Mouse (Mus musculus) lung, postnatal 0 days (tissue): Measurements from ENCODE around the gene Cpm. TPM values are rescaled to one million over a fixed set of nuclear protein-coding genes. Genes with fewer than 3 reads are reported as not detected.
"Not testable (repeated sequence)": the region's sequence is repeated elsewhere in the genome, so short reads cannot be mapped to it uniquely, and the experiment has no call there.

Experiments used
- ATAC-seq: fragments of 200-750 bp; cut with Nextera tagmentation; 2 replicates; pipeline ENCODE4 v1.8.0; 2017; ENCODE audit warnings: moderate library complexity
- DNase-seq: peaks from one replicate; pipeline ENCODE4 v3.0.0-alpha.2; 2016; ENCODE audit warnings: low spot score
- H3K27ac ChIP-seq: fragments of 300-500 bp; sonication (generic); 2 replicates; pipeline ENCODE4 v1.5.1; 2014; ENCODE audit warnings: antibody characterized with exemption, mild to moderate bottlenecking, low read length, mixed read lengths
- H3K27me3 ChIP-seq: fragments of 300-500 bp; sonication (generic); replicated peaks from 2 replicates; pipeline ENCODE4 v1.6.1; 2014; ENCODE audit warnings: low read length, mixed read lengths; ENCODE audit not compliant: insufficient read depth
- H3K36me3 ChIP-seq: fragments of 300-500 bp; sonication (generic); 2 replicates; pipeline ENCODE4 v1.6.1; 2014; ENCODE audit warnings: low read length, mixed read lengths; ENCODE audit not compliant: insufficient read depth
- H3K4me1 ChIP-seq: fragments of 300-500 bp; sonication (generic); 2 replicates; pipeline ENCODE4 v1.6.1; 2014; ENCODE audit warnings: antibody characterized with exemption, low read depth, low read length, mixed read lengths; ENCODE audit not compliant: insufficient read depth
- H3K4me2 ChIP-seq: fragments of 300-500 bp; sonication (generic); replicated peaks from 2 replicates; pipeline ENCODE4 v1.6.1; 2014; ENCODE audit warnings: low read depth, mild to moderate bottlenecking, low read length, moderate library complexity, mixed read lengths
- H3K4me3 ChIP-seq: fragments of 300-500 bp; sonication (generic); 2 replicates; pipeline ENCODE4 v1.5.1; 2014; ENCODE audit warnings: low read depth, low read length
- H3K9ac ChIP-seq: fragments of 300-500 bp; sonication (generic); replicated peaks from 2 replicates; pipeline ENCODE4 v1.6.1; 2014; ENCODE audit warnings: low read depth, mild to moderate bottlenecking
- H3K9me3 ChIP-seq: fragments of 300-500 bp; sonication (generic); 2 replicates; pipeline ENCODE4 v1.6.1; 2016; ENCODE audit warnings: low read length, mixed read lengths
- CTCF ChIP-seq: IDR thresholded peaks from 2 replicates; pipeline ENCODE4 v1.5.1; 2016; ENCODE audit warnings: antibody characterized with exemption, mild to moderate bottlenecking
- EP300 ChIP-seq: IDR thresholded peaks from 2 replicates; pipeline ENCODE4 v1.6.1; 2016; ENCODE audit warnings: antibody characterized with exemption, mild to moderate bottlenecking, control low read depth
- WGBS: fragments of 180-500 bp; shearing (Covaris S2); extraction: QIAGEN DNeasy Blood & Tissue Kit; methylation state at CpG from one replicate; pipeline ENCODE4 v1.1.7; 2014; 5-methylcytosine and 5-hydroxymethylcytosine counted together
- polyA plus RNA-seq: library from polyadenylated mRNA; unstranded; fragments of >200 nt; fragmentation: Nextera tagmentation; extraction: Ambion mirVana; gene quantifications from 2 replicates; pipeline ENCODE4 v1.2.1, GENCODE M21; 2015

Gene Cpm
- polyA plus RNA-seq, 1 experiment from 2014 or later = 250 TPM

DNA sequence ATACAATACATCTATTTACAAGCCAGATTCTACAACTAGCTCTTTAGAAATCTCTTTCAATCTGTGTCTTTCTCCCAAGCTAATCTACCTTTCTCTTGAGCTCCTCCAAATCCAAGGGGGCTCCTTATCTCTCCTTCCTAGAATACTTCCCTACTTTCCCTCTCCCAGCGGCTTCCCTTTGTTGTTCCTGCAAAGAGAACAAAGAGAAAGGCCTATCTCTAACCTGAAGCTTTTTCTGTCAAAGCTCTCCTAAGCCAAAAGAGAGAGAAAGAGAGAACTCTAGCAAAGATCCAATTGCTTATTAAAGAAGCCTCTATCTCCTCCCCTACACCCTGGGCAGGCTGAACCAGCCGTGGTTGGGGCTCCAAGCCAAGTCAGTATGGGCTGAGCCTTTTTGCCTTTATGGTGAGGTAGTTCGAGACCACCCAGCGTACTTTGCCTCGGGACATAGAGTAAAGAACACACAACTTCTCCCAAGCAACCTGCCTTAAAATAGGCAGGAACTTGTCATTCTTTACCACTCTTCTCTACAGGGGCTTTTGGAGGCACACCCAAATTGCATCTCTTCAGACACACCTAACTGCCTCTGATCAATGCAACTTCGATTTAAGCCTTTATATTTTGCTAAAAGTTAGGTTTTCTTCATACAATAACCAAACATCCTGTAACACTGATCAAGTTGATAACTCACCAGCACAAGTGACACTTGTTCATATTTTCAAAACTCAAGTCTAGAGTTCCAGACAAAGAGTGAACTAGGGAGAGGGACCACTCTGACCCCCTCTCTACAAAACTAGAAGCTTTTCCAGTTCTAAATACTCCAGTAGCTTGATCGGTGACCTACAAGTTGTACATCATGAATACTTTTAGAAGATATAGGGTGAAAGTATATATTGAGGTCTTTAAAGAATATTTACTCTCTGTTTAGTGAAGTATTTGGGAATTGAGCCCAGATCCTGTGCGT, 16.4 kb upstream of the Cpm start:
- no peaks in the 10 kb centered on the region for H3K36me3 ChIP-seq
- no peaks in the 10 kb centered on the region; the same call in 1 of the 2 replicates for H3K4me1 ChIP-seq
- H3K27ac ChIP-seq = no peak overlapping the region
- H3K4me2 ChIP-seq = no peak overlapping the region
- DNase-seq = no peak
- TF ChIP-seq CTCF = no peak
- no peak for TF ChIP-seq EP300
- H3K4me3 ChIP-seq = no peak overlapping the region
- H3K9me3 ChIP-seq = no peaks in the 10 kb centered on the region
- 67% methylated on average over 8 of the region's 8 CpGs for WGBS
- no peaks in the 10 kb centered on the region for H3K27me3 ChIP-seq
- no peak overlapping the region for H3K9ac ChIP-seq
- ATAC-seq = no peak

DNA sequence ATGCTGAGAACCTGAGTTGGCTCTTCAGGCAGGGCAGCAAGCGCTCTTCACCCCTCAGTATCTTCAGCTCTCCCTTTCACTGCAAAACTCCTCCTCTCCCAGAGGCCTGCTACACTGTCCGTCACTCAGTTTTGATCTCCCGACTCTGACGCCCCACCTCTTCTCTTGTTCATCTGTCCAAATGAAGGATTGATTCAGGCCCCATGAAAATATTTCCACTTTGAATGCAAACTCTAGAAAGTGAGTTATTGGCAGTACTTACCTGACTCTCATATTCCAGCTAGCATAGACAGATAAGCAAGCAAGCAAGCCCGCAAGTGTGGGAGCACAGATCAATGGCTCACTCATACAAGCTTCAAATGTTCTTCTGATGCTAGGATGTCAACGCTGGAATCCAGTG, 15.3 kb upstream of the Cpm start:
- no peak overlapping the region for H3K9ac ChIP-seq
- 54% methylated on average over 6 of the region's 6 CpGs for WGBS

DNA sequence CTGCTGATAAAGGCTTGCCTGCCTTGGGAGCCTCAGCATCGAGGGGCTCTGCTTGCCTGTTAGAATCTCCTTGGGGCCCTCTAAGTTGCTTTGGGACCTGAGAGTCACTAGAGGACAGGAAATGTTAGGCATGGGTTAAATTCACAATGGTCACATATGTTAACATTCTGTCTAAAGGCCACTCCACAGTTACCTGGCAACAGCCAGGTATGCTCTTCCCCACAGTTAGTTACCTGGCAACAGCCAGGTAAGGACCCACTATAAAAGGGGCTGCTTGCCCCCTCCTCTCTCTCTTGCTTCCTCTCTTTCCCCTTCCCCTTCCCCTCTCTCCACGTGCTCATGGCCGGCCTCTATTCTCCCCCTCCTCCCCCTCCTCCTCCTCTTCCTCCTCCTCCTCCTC, 14.9 kb upstream of the Cpm start:
- WGBS = 27% methylated on average over 3 of the region's 3 CpGs
- TF ChIP-seq EP300 (no peak), CTCF (no peak)
- no peaks in the 10 kb centered on the region for H3K36me3 ChIP-seq
- no peaks in the 10 kb centered on the region for H3K9me3 ChIP-seq
- no peak overlapping the region for H3K4me3 ChIP-seq
- no peaks in the 10 kb centered on the region for H3K27me3 ChIP-seq
- H3K9ac ChIP-seq = no peak overlapping the region
- DNase-seq = no peak
- H3K27ac ChIP-seq = no peak overlapping the region
- ATAC-seq = no peak
- no peaks in the 10 kb centered on the region; the same call in 1 of the 2 replicates for H3K4me1 ChIP-seq
- no peak overlapping the region for H3K4me2 ChIP-seq

More for the DNA sequence above, 15.3 kb upstream of the Cpm start:
- TF ChIP-seq CTCF (no peak), EP300 (no peak)
- ATAC-seq = no peak
- Histone ChIP-seq H3K4me1 (no peaks in the 10 kb centered on the region; the same call in 1 of the 2 replicates), H3K4me3 (no peak overlapping the region), H3K27me3 (no peaks in the 10 kb centered on the region), H3K4me2 (no peak overlapping the region), H3K27ac (no peak overlapping the region), H3K9me3 (no peaks in the 10 kb centered on the region), H3K36me3 (no peaks in the 10 kb centered on the region)
- DNase-seq = no peak

DNA sequence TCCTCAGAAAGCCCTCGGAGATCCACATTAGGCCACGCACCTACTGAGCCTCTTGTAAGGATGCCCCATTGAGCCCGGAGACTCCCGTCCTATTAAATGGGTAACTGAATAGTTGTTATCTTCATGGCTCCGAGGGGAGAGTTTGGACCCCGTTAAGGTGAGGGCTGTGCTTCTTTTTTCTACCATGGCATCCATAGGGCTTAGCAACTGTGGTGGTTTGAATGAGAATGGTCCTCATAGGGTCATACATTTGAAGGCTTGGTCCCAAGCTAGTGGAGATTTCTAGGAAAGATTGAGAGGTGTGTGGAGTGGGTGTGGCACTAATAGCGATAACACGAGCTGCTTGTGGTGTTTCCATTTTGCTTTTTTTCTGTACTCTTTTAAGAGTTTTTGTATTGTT, 14.1 kb upstream of the Cpm start:
- Histone ChIP-seq H3K9me3 (no peaks in the 10 kb centered on the region), H3K27me3 (no peaks in the 10 kb centered on the region), H3K36me3 (no peaks in the 10 kb centered on the region), H3K4me1 (no peaks in the 10 kb centered on the region), H3K9ac (no peak overlapping the region), H3K4me2 (no peak overlapping the region), H3K27ac (no peak overlapping the region), H3K4me3 (no peak overlapping the region)
- ATAC-seq (no peak), DNase-seq (no peak)
- TF ChIP-seq CTCF (no peak), EP300 (no peak)
- 89% methylated on average over 8 of the region's 8 CpGs for WGBS

DNA sequence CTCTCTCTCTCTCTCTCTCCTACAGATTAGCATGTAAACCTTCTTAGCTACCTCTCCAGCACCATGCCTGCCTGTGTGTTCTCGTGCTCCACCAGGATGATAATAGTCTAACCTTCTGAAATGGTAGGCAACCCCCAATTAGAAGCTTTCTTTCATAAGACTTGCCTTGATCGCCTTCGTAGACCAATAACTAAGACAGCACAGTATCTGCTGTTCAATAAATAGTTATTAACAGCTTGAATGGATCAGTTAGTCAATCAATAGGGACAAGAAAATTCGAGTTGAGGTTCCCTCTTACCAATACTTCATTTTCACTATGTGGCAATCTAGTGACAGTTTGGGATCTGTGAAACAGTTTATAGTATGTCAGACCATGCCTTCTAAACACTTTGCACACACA, 13.6 kb upstream of the Cpm start:
- DNase-seq (no peak), ATAC-seq (no peak)
- TF ChIP-seq CTCF (no peak), EP300 (no peak)
- H3K4me1 ChIP-seq = no peaks in the 10 kb centered on the region
- no peak overlapping the region for H3K4me3 ChIP-seq
- no peaks in the 10 kb centered on the region for H3K36me3 ChIP-seq
- no peak overlapping the region for H3K9ac ChIP-seq
- H3K4me2 ChIP-seq = no peak overlapping the region
- no peaks in the 10 kb centered on the region for H3K27me3 ChIP-seq
- 73% methylated on average over 4 of the region's 4 CpGs for WGBS
- no peak overlapping the region for H3K27ac ChIP-seq
- no peaks in the 10 kb centered on the region for H3K9me3 ChIP-seq

DNA sequence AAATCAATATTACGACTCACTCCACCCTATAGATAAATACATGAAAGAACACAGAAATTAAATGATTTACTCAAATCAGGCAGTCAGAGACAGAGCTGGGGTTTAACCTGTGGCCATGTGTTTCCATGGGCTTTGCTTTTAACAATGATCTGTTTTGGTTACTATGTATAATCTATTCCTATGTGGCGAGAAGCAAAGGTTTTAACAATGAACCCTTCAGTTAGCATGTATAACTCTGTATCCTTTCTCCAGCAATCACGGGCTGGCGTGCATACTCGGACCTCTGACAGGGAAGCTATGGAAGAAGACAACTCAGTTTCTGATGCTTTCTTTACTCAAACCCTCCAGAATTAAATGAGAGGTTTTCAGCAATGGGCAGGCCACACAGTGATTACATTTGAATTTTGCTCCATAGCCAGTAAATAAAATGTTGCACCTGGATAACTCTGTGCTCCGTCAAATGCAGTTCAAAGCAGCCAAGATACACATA, 13.1 kb upstream of the Cpm start:
- no peak for TF ChIP-seq EP300
- H3K4me1 ChIP-seq = no peaks in the 10 kb centered on the region
- H3K27ac ChIP-seq = no peak overlapping the region
- no peaks in the 10 kb centered on the region for H3K27me3 ChIP-seq
- H3K36me3 ChIP-seq = no peaks in the 10 kb centered on the region
- H3K4me3 ChIP-seq = no peak overlapping the region
- DNase-seq (no peak), ATAC-seq (no peak)
- no peaks in the 10 kb centered on the region for H3K9me3 ChIP-seq
- no peak overlapping the region for H3K4me2 ChIP-seq
- WGBS = 91% methylated on average over 6 of the region's 6 CpGs
- no peak overlapping the region for H3K9ac ChIP-seq

DNA sequence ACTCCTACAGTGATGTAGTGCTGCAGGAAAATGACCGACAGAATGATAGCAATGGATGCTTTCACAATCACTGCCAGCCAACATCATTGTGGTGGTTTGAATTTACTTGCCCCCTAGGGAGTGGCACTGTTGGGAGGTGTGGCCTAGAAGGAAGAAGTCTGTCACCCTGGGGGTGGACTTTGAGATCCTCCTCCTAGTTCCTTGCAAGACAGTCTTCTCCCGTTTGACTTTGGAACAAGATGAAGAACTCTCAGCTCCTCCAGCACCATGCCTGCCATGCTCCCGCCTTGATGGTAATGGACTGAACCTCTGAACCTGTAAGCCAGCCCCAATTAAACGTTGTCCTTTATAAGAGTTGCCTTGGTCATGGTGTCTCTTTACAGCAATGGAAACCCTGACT, 12.5 kb upstream of the Cpm start:
- not testable (repeated sequence) for H3K9ac ChIP-seq, H3K27ac ChIP-seq, H3K9me3 ChIP-seq, H3K4me3 ChIP-seq, DNase-seq, H3K36me3 ChIP-seq, H3K4me2 ChIP-seq, H3K4me1 ChIP-seq, ATAC-seq, H3K27me3 ChIP-seq
- WGBS = 81% methylated on average over 4 of the region's 4 CpGs
